Mouse (Mus musculus): ENCODE results near the gene Srgap3. TPM values are rescaled to one million over a fixed set of nuclear protein-coding genes. Genes with fewer than 3 reads are reported as not detected.

Srgap3 gene
- polyA plus RNA-seq, 1 experiment: 4.6 TPM

GRCm38 (mm10) chr6:112939281-112939680, 7.8 kb downstream of the Srgap3 start:
- TF ChIP-seq MYOD1 (IDR thresholded peaks at IDR 0.05; ENCODE audit: control insufficient read depth, insufficient read length, low read depth): no peak
- TF ChIP-seq CEBPB (IDR thresholded peaks at IDR 0.05; ENCODE audit: low read depth): no peak
- TF ChIP-seq MAX (IDR thresholded peaks at IDR 0.05): no peak
- TF ChIP-seq FOSL1 (IDR thresholded peaks at IDR 0.05; ENCODE audit: insufficient read depth, low read length, poor library complexity, severe bottlenecking): no peak
- no peak for TF ChIP-seq USF1 (IDR thresholded peaks at IDR 0.05; ENCODE audit: low read depth)
- TF ChIP-seq CTCF (IDR thresholded peaks at IDR 0.05; ENCODE audit: control insufficient read depth, insufficient read depth, insufficient read length): no peak
- TF ChIP-seq MYOG (IDR thresholded peaks at IDR 0.05; ENCODE audit: control insufficient read depth, extremely low read depth, insufficient read length): no peak
- Histone ChIP-seq H3K79me3 (ENCODE audit: low read depth) (no peaks in the 10 kb centered on the region), H3K79me2 (ENCODE audit: control insufficient read depth, insufficient read depth) (peaks cover 22% of the 10 kb centered on the region), H3K4me3 (ENCODE audit: insufficient read depth, poor library complexity, severe bottlenecking) (no peak overlapping the region), H3ac (ENCODE audit: control insufficient read depth, insufficient read length, low read depth) (no peak overlapping the region), H3K27me3 (ENCODE audit: control insufficient read depth, insufficient read depth, insufficient read length) (no peaks in the 10 kb centered on the region), H3K36me3 (ENCODE audit: control insufficient read depth, insufficient read depth) (no peaks in the 10 kb centered on the region)

DNA sequence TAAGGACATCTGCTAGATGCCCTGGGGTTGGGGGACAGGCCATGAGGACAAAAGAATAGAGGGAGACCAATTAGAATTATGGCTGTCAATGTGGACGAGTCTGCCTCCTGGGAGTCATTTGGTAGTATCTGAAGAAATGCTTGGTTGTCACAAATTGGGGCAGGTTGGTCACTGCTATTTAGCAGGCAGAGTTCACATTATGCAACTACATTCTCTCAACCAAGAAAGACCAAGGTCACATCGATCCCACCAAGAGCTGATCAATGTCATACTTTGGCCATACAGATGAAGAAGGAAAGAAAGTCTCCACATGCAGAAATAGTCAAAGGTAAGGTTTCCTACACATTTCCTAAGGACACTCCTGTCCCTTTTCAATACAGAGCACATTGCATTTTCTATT, 9.3 kb downstream of the Srgap3 start:
- H3K4me3 ChIP-seq (ENCODE audit: insufficient read depth, poor library complexity, severe bottlenecking): no peak overlapping the region
- no peaks in the 10 kb centered on the region for H3K36me3 ChIP-seq (ENCODE audit: control insufficient read depth, insufficient read depth)
- H3K79me2 ChIP-seq (ENCODE audit: control insufficient read depth, insufficient read depth): peaks cover 8% of the 10 kb centered on the region
- no peaks in the 10 kb centered on the region for H3K79me3 ChIP-seq (ENCODE audit: low read depth)
- H3ac ChIP-seq (ENCODE audit: control insufficient read depth, insufficient read length, low read depth): no peak overlapping the region
- no peaks in the 10 kb centered on the region for H3K27me3 ChIP-seq (ENCODE audit: control insufficient read depth, insufficient read depth, insufficient read length)
- no peak for TF ChIP-seq CEBPB (IDR thresholded peaks at IDR 0.05; ENCODE audit: low read depth)
- TF ChIP-seq MAX (IDR thresholded peaks at IDR 0.05): no peak
- TF ChIP-seq MYOG (IDR thresholded peaks at IDR 0.05; ENCODE audit: control insufficient read depth, extremely low read depth, insufficient read length): no peak
- no peak for TF ChIP-seq CTCF (IDR thresholded peaks at IDR 0.05; ENCODE audit: control insufficient read depth, insufficient read depth, insufficient read length)
- no peak for TF ChIP-seq FOSL1 (IDR thresholded peaks at IDR 0.05; ENCODE audit: insufficient read depth, low read length, poor library complexity, severe bottlenecking)

DNA sequence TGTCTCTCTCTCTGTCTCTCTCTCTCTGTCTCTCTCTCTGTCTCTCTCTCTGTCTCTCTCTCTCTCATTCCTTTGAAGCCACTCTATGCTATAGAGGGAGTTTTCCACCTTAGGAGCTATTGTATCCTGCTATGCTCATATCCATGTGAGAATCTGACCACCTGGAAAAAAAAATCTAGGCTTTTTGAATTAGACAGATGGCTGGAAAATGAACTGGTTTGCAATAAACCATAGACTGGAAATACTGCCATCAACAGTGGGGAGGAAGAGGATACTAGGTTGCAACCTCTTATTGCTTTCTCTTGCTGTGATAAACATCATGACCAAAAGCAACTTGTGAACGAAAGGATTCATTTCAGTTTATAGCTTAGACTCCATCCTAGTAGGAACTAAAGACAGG, 12.6 kb downstream of the Srgap3 start:
- Histone ChIP-seq H3K4me3 (ENCODE audit: insufficient read depth, poor library complexity, severe bottlenecking) (no peak overlapping the region), H3K79me3 (ENCODE audit: low read depth) (peaks cover 4% of the 10 kb centered on the region), H3K79me2 (ENCODE audit: control insufficient read depth, insufficient read depth) (no peaks in the 10 kb centered on the region), H3K36me3 (ENCODE audit: control insufficient read depth, insufficient read depth) (no peaks in the 10 kb centered on the region), H3ac (ENCODE audit: control insufficient read depth, insufficient read length, low read depth) (no peak overlapping the region), H3K27me3 (ENCODE audit: control insufficient read depth, insufficient read depth, insufficient read length) (no peaks in the 10 kb centered on the region)
- TF ChIP-seq MYOG (IDR thresholded peaks at IDR 0.05; ENCODE audit: control insufficient read depth, extremely low read depth, insufficient read length): no peak
- no peak for TF ChIP-seq CEBPB (IDR thresholded peaks at IDR 0.05; ENCODE audit: low read depth)
- no peak for TF ChIP-seq FOSL1 (IDR thresholded peaks at IDR 0.05; ENCODE audit: insufficient read depth, low read length, poor library complexity, severe bottlenecking)
- no peak for TF ChIP-seq MYOD1 (IDR thresholded peaks at IDR 0.05; ENCODE audit: control insufficient read depth, insufficient read length, low read depth)
- no peak for TF ChIP-seq CTCF (IDR thresholded peaks at IDR 0.05; ENCODE audit: control insufficient read depth, insufficient read depth, insufficient read length)
- TF ChIP-seq USF1 (IDR thresholded peaks at IDR 0.05; ENCODE audit: low read depth): no peak
- no peak for TF ChIP-seq MAX (IDR thresholded peaks at IDR 0.05)

DNA sequence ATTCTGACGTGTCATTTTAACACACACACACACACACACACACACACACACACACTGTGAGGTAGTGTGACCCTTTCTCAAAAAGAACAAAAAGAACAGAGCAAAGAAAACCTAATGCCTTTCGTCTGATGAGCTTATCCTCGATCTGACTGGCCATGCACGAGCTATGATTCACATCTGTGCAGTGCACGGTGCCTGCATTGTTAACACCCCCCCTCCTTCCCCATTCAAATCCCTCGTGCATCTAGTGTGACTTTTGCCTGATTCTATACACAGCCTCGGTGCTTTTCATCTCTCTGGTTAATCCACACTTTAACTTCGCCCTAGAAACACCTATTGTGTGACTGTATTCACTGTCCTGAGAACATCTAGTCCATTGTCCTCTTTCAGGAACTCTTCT, 14.5 kb downstream of the Srgap3 start:
- no peak overlapping the region for H3K4me3 ChIP-seq (ENCODE audit: insufficient read depth, poor library complexity, severe bottlenecking)
- no peaks in the 10 kb centered on the region for H3K27me3 ChIP-seq (ENCODE audit: control insufficient read depth, insufficient read depth, insufficient read length)
- no peak overlapping the region for H3ac ChIP-seq (ENCODE audit: control insufficient read depth, insufficient read length, low read depth)
- H3K79me3 ChIP-seq (ENCODE audit: low read depth): peaks cover 4% of the 10 kb centered on the region
- H3K79me2 ChIP-seq (ENCODE audit: control insufficient read depth, insufficient read depth): no peaks in the 10 kb centered on the region
- TF ChIP-seq MAX (IDR thresholded peaks at IDR 0.05): no peak
- no peak for TF ChIP-seq USF1 (IDR thresholded peaks at IDR 0.05; ENCODE audit: low read depth)
- TF ChIP-seq MYOG (IDR thresholded peaks at IDR 0.05; ENCODE audit: control insufficient read depth, extremely low read depth, insufficient read length): no peak
- TF ChIP-seq CTCF (IDR thresholded peaks at IDR 0.05; ENCODE audit: control insufficient read depth, insufficient read depth, insufficient read length): no peak
- TF ChIP-seq FOSL1 (IDR thresholded peaks at IDR 0.05; ENCODE audit: insufficient read depth, low read length, poor library complexity, severe bottlenecking): no peak
- no peak for TF ChIP-seq CEBPB (IDR thresholded peaks at IDR 0.05; ENCODE audit: low read depth)
- TF ChIP-seq MYOD1 (IDR thresholded peaks at IDR 0.05; ENCODE audit: control insufficient read depth, insufficient read length, low read depth): no peak
- H3K36me3 ChIP-seq (ENCODE audit: control insufficient read depth, insufficient read depth): no peaks in the 10 kb centered on the region

DNA sequence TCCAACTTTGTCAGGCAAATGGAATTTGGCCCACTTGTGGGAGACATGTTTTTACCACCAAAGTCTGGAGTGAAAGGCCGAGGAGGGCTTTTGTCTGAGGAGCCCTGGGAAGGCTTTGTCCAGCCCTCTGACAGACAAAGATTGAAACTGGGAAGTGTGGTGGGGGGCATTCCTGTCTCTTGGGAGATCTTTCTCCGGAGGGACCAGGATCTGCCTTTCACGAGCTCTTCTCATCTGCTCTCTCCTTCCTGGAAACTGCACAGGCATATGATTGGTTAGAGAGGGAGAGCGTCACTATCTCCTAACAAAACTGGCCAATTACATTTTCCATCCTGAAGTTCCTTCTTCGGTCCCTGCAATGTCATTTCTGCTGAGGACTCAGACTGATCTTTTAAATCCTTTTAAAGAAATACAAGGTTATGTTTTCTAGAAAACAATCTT, 17.0 kb downstream of the Srgap3 start:
- Histone ChIP-seq H3K36me3 (ENCODE audit: control insufficient read depth, insufficient read depth) (no peaks in the 10 kb centered on the region), H3K79me2 (ENCODE audit: control insufficient read depth, insufficient read depth) (no peaks in the 10 kb centered on the region), H3K4me3 (ENCODE audit: insufficient read depth, poor library complexity, severe bottlenecking) (no peak overlapping the region), H3ac (ENCODE audit: control insufficient read depth, insufficient read length, low read depth) (no peak overlapping the region), H3K79me3 (ENCODE audit: low read depth) (peaks cover 4% of the 10 kb centered on the region), H3K27me3 (ENCODE audit: control insufficient read depth, insufficient read depth, insufficient read length) (no peaks in the 10 kb centered on the region)
- TF ChIP-seq USF1 (IDR thresholded peaks at IDR 0.05; ENCODE audit: low read depth) (no peak), MYOD1 (IDR thresholded peaks at IDR 0.05; ENCODE audit: control insufficient read depth, insufficient read length, low read depth) (no peak), FOSL1 (IDR thresholded peaks at IDR 0.05; ENCODE audit: insufficient read depth, low read length, poor library complexity, severe bottlenecking) (no peak), CEBPB (IDR thresholded peaks at IDR 0.05; ENCODE audit: low read depth) (no peak), CTCF (IDR thresholded peaks at IDR 0.05; ENCODE audit: control insufficient read depth, insufficient read depth, insufficient read length) (no peak), MAX (IDR thresholded peaks at IDR 0.05) (no peak), MYOG (IDR thresholded peaks at IDR 0.05; ENCODE audit: control insufficient read depth, extremely low read depth, insufficient read length) (no peak)

Data from C2C12 (cell line).